Mouse (Mus musculus) limb, embryonic 12.5 days (tissue): ENCODE measurements at regions not wholly inside any gene's neighbourhood (a gene's known extent, or its start where the extent isn't known, plus 50 kb on each side); places are given as distances from the start of the nearest gene placed in this dataset.

Experiments used
- ATAC-seq: fragments of 200-750 bp; cut with Nextera tagmentation; 2 replicates; pipeline ENCODE4 v1.8.0; 2017; ENCODE audit warnings: low read depth, moderate TSS enrichment; ENCODE audit not compliant: insufficient number of reproducible peaks, insufficient read depth, low FRiP score, low TSS enrichment
- H3K27ac ChIP-seq: fragments of 300-500 bp; sonication (generic); 2 replicates; pipeline ENCODE4 v1.5.1; 2016; ENCODE audit warnings: mild to moderate bottlenecking, moderate library complexity
- H3K27me3 ChIP-seq: fragments of 300-500 bp; sonication (generic); 2 replicates; pipeline ENCODE4 v1.6.1; 2016; ENCODE audit warnings: mild to moderate bottlenecking, moderate library complexity
- H3K36me3 ChIP-seq: fragments of 300-500 bp; sonication (generic); 2 replicates; pipeline ENCODE4 v1.6.1; 2016; ENCODE audit warnings: mild to moderate bottlenecking, moderate library complexity
- H3K4me1 ChIP-seq: fragments of 300-500 bp; sonication (generic); replicated peaks from 2 replicates; pipeline ENCODE4 v1.6.1; 2016
- H3K4me2 ChIP-seq: fragments of 300-500 bp; sonication (generic); 2 replicates; pipeline ENCODE4 v1.6.1; 2016; ENCODE audit warnings: mild to moderate bottlenecking, moderate library complexity
- H3K4me3 ChIP-seq: fragments of 300-500 bp; sonication (generic); replicated peaks from 2 replicates; pipeline ENCODE4 v1.5.1; 2016; ENCODE audit warnings: mild to moderate bottlenecking
- H3K9ac ChIP-seq: fragments of 300-500 bp; sonication (generic); replicated peaks from 2 replicates; pipeline ENCODE4 v1.6.1; 2016; ENCODE audit warnings: mild to moderate bottlenecking, moderate library complexity
- H3K9me3 ChIP-seq: fragments of 300-500 bp; sonication (generic); 2 replicates; pipeline ENCODE4 v1.6.1; 2016; ENCODE audit warnings: mild to moderate bottlenecking, moderate library complexity
- WGBS: fragments of 180-500 bp; shearing (Covaris S2); methylation state at CpG from one replicate; pipeline ENCODE4 v1.1.7; 2016; 5-methylcytosine and 5-hydroxymethylcytosine counted together

GRCm38 (mm10) chr1:21132340-21132739 lies 53.3 kb upstream of the Tram2 start:
- Histone ChIP-seq H3K27me3 (no peaks in the 10 kb centered on the region), H3K4me3 (no peak overlapping the region), H3K9ac (no peak overlapping the region), H3K9me3 (peaks cover 10% of the 10 kb centered on the region; the same call in 1 of the 2 replicates), H3K36me3 (no peaks in the 10 kb centered on the region), H3K4me2 (no peak overlapping the region), H3K27ac (no peak overlapping the region), H3K4me1 (no peaks in the 10 kb centered on the region)
- 88% methylated on average over 2 of the region's 2 CpGs for WGBS
- ATAC-seq: no peak

GRCm38 (mm10) chr1:21146961-21147360 lies 67.9 kb upstream of the Tram2 start:
- Histone ChIP-seq H3K27me3 (no peaks in the 10 kb centered on the region), H3K4me1 (no peaks in the 10 kb centered on the region), H3K36me3 (no peaks in the 10 kb centered on the region), H3K9ac (no peak overlapping the region), H3K27ac (peak overlapping the region; percentile 29; the same call in 1 of the 2 replicates), H3K4me2 (no peak overlapping the region), H3K9me3 (no peaks in the 10 kb centered on the region), H3K4me3 (no peak overlapping the region)
- ATAC-seq: no peak
- 81% methylated on average over 4 of the region's 4 CpGs for WGBS

GRCm38 (mm10) chr1:21161742-21162141 lies 56.6 kb upstream of the Tmem14a start:
- Histone ChIP-seq H3K4me1 (no peaks in the 10 kb centered on the region), H3K27ac (no peak overlapping the region), H3K4me3 (no peak overlapping the region), H3K27me3 (peaks cover 17% of the 10 kb centered on the region; the same call in 1 of the 2 replicates), H3K9ac (no peak overlapping the region), H3K4me2 (no peak overlapping the region), H3K9me3 (no peaks in the 10 kb centered on the region), H3K36me3 (no peaks in the 10 kb centered on the region)
- WGBS: 19% methylated on average over 5 of the region's 5 CpGs
- ATAC-seq: 0 out of 2 replicates have a peak, but pooled peaks have one; percentile 38

- no peak overlapping the region for H3K27ac ChIP-seq
- H3K4me3 ChIP-seq: peak overlapping the region; percentile 39
- no peak overlapping the region for H3K9ac ChIP-seq
- H3K4me2 ChIP-seq: peak overlapping the region; percentile 70
- under 1% methylated on average over 15 of the region's 15 CpGs for WGBS
- H3K36me3 ChIP-seq: no peaks in the 10 kb centered on the region
- H3K27me3 ChIP-seq: peaks cover 17% of the 10 kb centered on the region; the same call in 1 of the 2 replicates
- peak; percentile 87 for ATAC-seq
- no peaks in the 10 kb centered on the region for H3K4me1 ChIP-seq
- H3K9me3 ChIP-seq: no peaks in the 10 kb centered on the region
Measured at GRCm38 (mm10) chr1:21166287-21166733, 52.1 kb upstream of the Tmem14a start.

- 68% methylated on average over 4 of the region's 4 CpGs for WGBS
- H3K9me3 ChIP-seq: no peaks in the 10 kb centered on the region
- no peaks in the 10 kb centered on the region for H3K4me1 ChIP-seq
- H3K4me3 ChIP-seq: peak overlapping the region; percentile 39
- H3K4me2 ChIP-seq: peak overlapping the region; percentile 70
- H3K9ac ChIP-seq: no peak overlapping the region
- ATAC-seq: peak; percentile 43; the same call in 1 of the 2 replicates
- no peaks in the 10 kb centered on the region for H3K36me3 ChIP-seq
- no peak overlapping the region for H3K27ac ChIP-seq
- peaks cover 17% of the 10 kb centered on the region; the same call in 1 of the 2 replicates for H3K27me3 ChIP-seq
Measured at GRCm38 (mm10) chr1:21166762-21167161, 51.6 kb upstream of the Tmem14a start.
